Mouse (Mus musculus) layer of hippocampus, postnatal 36 days (tissue): ENCODE results near the gene Mpzl2. TPM values are rescaled to one million over a fixed set of nuclear protein-coding genes. Genes with fewer than 3 reads are reported as not detected.
"Not testable (repeated sequence)": the region's sequence is repeated elsewhere in the genome, so short reads cannot be mapped to it uniquely, and the experiment has no call there.

ENCODE experiments used
- DNase-seq, 2 experiments: peaks; one replicate each; pipeline ENCODE4 v3.0.0; 2022
- total RNA-seq, 2 experiments: library from RNA; stranded (reverse); gene quantifications; 2 replicates each; pipeline ENCODE4 v1.2.3; 2021

The Mpzl2 gene
- total RNA-seq, 2 experiments from 2014 or later, result 0.42 to 1.1 TPM

GRCm38 (mm10) chr9:45034526-45034925, 5.1 kb upstream of the Mpzl2 start:
- DNase-seq, result no peak

- DNase-seq, result not testable (repeated sequence)
Observed at GRCm38 (mm10) chr9:45037803-45038202, 1.8 kb upstream of the Mpzl2 start.

GRCm38 (mm10) chr9:45040066-45040845, 657 bp downstream of the Mpzl2 start:
- DNase-seq, result no peak

GRCm38 (mm10) chr9:45041131-45041838, 1.7 kb downstream of the Mpzl2 start:
- no peak for DNase-seq

GRCm38 (mm10) chr9:45042056-45042720, 2.6 kb downstream of the Mpzl2 start:
- no peak for DNase-seq

- DNase-seq, result no peak
Observed at GRCm38 (mm10) chr9:45042947-45043346, 3.3 kb downstream of the Mpzl2 start.

- no peak for DNase-seq
Observed at GRCm38 (mm10) chr9:45046973-45047372, 7.4 kb downstream of the Mpzl2 start.

- no peak for DNase-seq
Observed at GRCm38 (mm10) chr9:45048511-45048910, 8.9 kb downstream of the Mpzl2 start.

- DNase-seq, result no peak
Observed at GRCm38 (mm10) chr9:45049731-45050130, 10.1 kb downstream of the Mpzl2 start.

GRCm38 (mm10) chr9:45050301-45050700, 10.7 kb downstream of the Mpzl2 start:
- DNase-seq, result no peak

GRCm38 (mm10) chr9:45055082-45055713, 15.6 kb downstream of the Mpzl2 start, which contains the start of gene Mpzl3:
TSS of gene Mpzl3 (plus strand) at chr9:45055186.
- DNase-seq, result peak; percentile 82 to 84

- DNase-seq, result no peak
Observed at GRCm38 (mm10) chr9:45058304-45058940, 18.8 kb downstream of the Mpzl2 start.

- no peak for DNase-seq
Observed at GRCm38 (mm10) chr9:45060151-45060550, 20.6 kb downstream of the Mpzl2 start.

- DNase-seq, result no peak
Observed at GRCm38 (mm10) chr9:45062677-45063076, 23.1 kb downstream of the Mpzl2 start.

- DNase-seq, result no peak
Observed at GRCm38 (mm10) chr9:45064421-45064820, 24.8 kb downstream of the Mpzl2 start.

GRCm38 (mm10) chr9:45066735-45067134, 27.1 kb downstream of the Mpzl2 start:
- DNase-seq, result no peak

- DNase-seq, result no peak
Observed at GRCm38 (mm10) chr9:45071800-45072199, 32.2 kb downstream of the Mpzl2 start.

- no peak for DNase-seq
Observed at GRCm38 (mm10) chr9:45077859-45078258, 38.3 kb downstream of the Mpzl2 start.

GRCm38 (mm10) chr9:45079011-45079410, 39.4 kb downstream of the Mpzl2 start, which contains the start of gene Jaml:
TSS of gene Jaml (plus strand) at chr9:45079183.
- no peak for DNase-seq

GRCm38 (mm10) chr9:45083132-45083531, 43.5 kb downstream of the Mpzl2 start:
- DNase-seq, result no peak

- DNase-seq, result no peak
Observed at GRCm38 (mm10) chr9:45084556-45084955, 45.0 kb downstream of the Mpzl2 start.
